Mouse (Mus musculus): ENCODE measurements around the gene Bcam. TPM values are rescaled to one million over a fixed set of nuclear protein-coding genes. Genes with fewer than 3 reads are reported as not detected.

Bcam gene
- total and polyA plus RNA-seq, 3 experiments = 3.0 to 10.9 (median 4.8) TPM

- TF ChIP-seq MAZ (IDR thresholded peaks at IDR 0.05; ENCODE audit: low read depth, low read length) (no peak), ETS1 (conservative IDR thresholded peaks at IDR 0.05; ENCODE audit: low read depth, low read length) (no peak), MAFK (IDR thresholded peaks at IDR 0.05; ENCODE audit: insufficient replicate concordance, low read length) (no peak), SMC3 (IDR thresholded peaks at IDR 0.05; ENCODE audit: low read depth, low read length) (no peak), KAT2A (IDR thresholded peaks at IDR 0.05; ENCODE audit: insufficient replicate concordance, low read length) (no peak), RAD21 (IDR thresholded peaks at IDR 0.05; ENCODE audit: low read depth, low read length) (no peak), GABPA (IDR thresholded peaks at IDR 0.05; ENCODE audit: insufficient replicate concordance, low read depth, low read length) (no peak), MAX (IDR thresholded peaks at IDR 0.05; ENCODE audit: low read length) (no peak), MEF2A (IDR thresholded peaks at IDR 0.05; ENCODE audit: borderline replicate concordance, low read depth, low read length) (no peak), E2F4 (IDR thresholded peaks at IDR 0.05; ENCODE audit: insufficient replicate concordance, low read depth, low read length) (no peak), USF2 (conservative IDR thresholded peaks at IDR 0.05; ENCODE audit: low read depth, low read length) (no peak), POLR2A (IDR thresholded peaks at IDR 0.05; ENCODE audit: low read depth, low read length) (no peak), HCFC1 (IDR thresholded peaks at IDR 0.05; ENCODE audit: low read depth, low read length) (no peak), TBP (conservative IDR thresholded peaks at IDR 0.05; ENCODE audit: low read depth, low read length) (no peak), POLR2AphosphoS2 (IDR thresholded peaks at IDR 0.05; ENCODE audit: low read depth, low read length) (no peak)
- Histone ChIP-seq H3K27ac (ENCODE audit: insufficient read depth, low read depth) (no peak overlapping the region), H3K4me2 (ENCODE audit: insufficient read depth, low read depth, poor library complexity, severe bottlenecking) (no peak overlapping the region), H3K79me2 (replicated peaks; ENCODE audit: control insufficient read depth, extremely low read depth, insufficient read depth, poor library complexity, severe bottlenecking) (no peaks in the 10 kb centered on the region), H3K27me3 (replicated peaks) (peaks cover 52% of the 10 kb centered on the region), H3K9me3 (replicated peaks; ENCODE audit: low read length) (peaks cover 2% of the 10 kb centered on the region), H3K4me3 (replicated peaks in 1 of 3; ENCODE audit: low read depth in 2 of 3, low read length in 2 of 3, poor library complexity in 1 of 3) (no peak overlapping the region), H3K36me3 (replicated peaks in 1 of 2; ENCODE audit: control insufficient read depth in 1 of 2, insufficient read depth in 1 of 2, low read length in 1 of 2) (peaks cover 0 to 4% of the 10 kb centered on the region in 2 experiments), H3K4me1 (ENCODE audit: control insufficient read depth in 1 of 2, insufficient read depth in 2 of 2) (peaks cover 4 to 21% of the 10 kb centered on the region in 2 experiments; a peak in 3 of 4 replicates), H3K9ac (ENCODE audit: insufficient read depth, low read depth) (no peak overlapping the region)
- in situ Hi-C loops (cut with MboI; ENCODE audit: low pct_ligation_motif_present, low pct_unique_long_range_greater_than_20kb, low sequenced_read_pairs) (no loop called here), dilution Hi-C loops (cut with MboI; ENCODE audit: extremely low pct_ligation_motif_present, extremely low pct_unique_long_range_greater_than_20kb, low sequenced_read_pairs) (no loop called here)
- no peak for DNase-seq (ENCODE audit: extremely low read depth)
These were observed 2.6 kb downstream of the Bcam start for GRCm38 (mm10) chr7:19768251-19768650.

- Histone ChIP-seq H3K27me3 (replicated peaks) (peaks cover 25% of the 10 kb centered on the region), H3K4me1 (ENCODE audit: control insufficient read depth in 1 of 2, insufficient read depth in 2 of 2) (peaks cover 4 to 8% of the 10 kb centered on the region in 2 experiments; a peak in 3 of 4 replicates), H3K4me2 (ENCODE audit: insufficient read depth, low read depth, poor library complexity, severe bottlenecking) (no peak overlapping the region), H3K4me3 (replicated peaks in 1 of 3; ENCODE audit: low read depth in 2 of 3, low read length in 2 of 3, poor library complexity in 1 of 3) (no peak overlapping the region), H3K79me2 (replicated peaks; ENCODE audit: control insufficient read depth, extremely low read depth, insufficient read depth, poor library complexity, severe bottlenecking) (no peaks in the 10 kb centered on the region), H3K9me3 (replicated peaks; ENCODE audit: low read length) (peaks cover 2% of the 10 kb centered on the region), H3K27ac (ENCODE audit: insufficient read depth, low read depth) (no peak overlapping the region), H3K36me3 (replicated peaks in 1 of 2; ENCODE audit: control insufficient read depth in 1 of 2, insufficient read depth in 1 of 2, low read length in 1 of 2) (peaks cover 0 to 10% of the 10 kb centered on the region in 2 experiments), H3K9ac (ENCODE audit: insufficient read depth, low read depth) (no peak overlapping the region)
- dilution Hi-C loops (cut with MboI; ENCODE audit: extremely low pct_ligation_motif_present, extremely low pct_unique_long_range_greater_than_20kb, low sequenced_read_pairs) (no loop called here), in situ Hi-C loops (cut with MboI; ENCODE audit: low pct_ligation_motif_present, low pct_unique_long_range_greater_than_20kb, low sequenced_read_pairs) (no loop called here)
- DNase-seq (ENCODE audit: extremely low read depth) = no peak
- TF ChIP-seq NRF1 (IDR thresholded peaks at IDR 0.05; ENCODE audit: low read depth, low read length) (no peak), CHD2 (IDR thresholded peaks at IDR 0.05; ENCODE audit: low read length) (no peak), RAD21 (IDR thresholded peaks at IDR 0.05; ENCODE audit: low read depth, low read length) (no peak), ZC3H11A (IDR thresholded peaks at IDR 0.05; ENCODE audit: low read depth, low read length) (no peak), POLR2AphosphoS2 (IDR thresholded peaks at IDR 0.05; ENCODE audit: low read depth, low read length) (no peak), ELF1 (IDR thresholded peaks at IDR 0.05; ENCODE audit: low read depth, low read length) (no peak), RCOR1 (conservative IDR thresholded peaks at IDR 0.05; ENCODE audit: low read depth, low read length) (no peak), IRF4 (IDR thresholded peaks at IDR 0.05; ENCODE audit: low read depth, low read length) (no peak), JUN (IDR thresholded peaks at IDR 0.05; ENCODE audit: insufficient read depth, low read depth, low read length) (no peak), KAT2A (IDR thresholded peaks at IDR 0.05; ENCODE audit: insufficient replicate concordance, low read length) (no peak), ZMIZ1 (IDR thresholded peaks at IDR 0.05; ENCODE audit: low read depth, low read length) (no peak)
These were observed 6.2 kb downstream of the Bcam start for GRCm38 (mm10) chr7:19764581-19764980.

All from CH12.LX (cell line).